ENCODE assay signal across 9 mouse cellular contexts in genomic region chr2:18635052-18635451, GRCm38 (mm10). TPM values are rescaled to one million over a fixed set of nuclear protein-coding genes. Genes with fewer than 3 reads are reported as not detected.
DNase-seq lines count a peak whose midpoint lies in the region; ATAC-seq lines count a peak whose summit lies in the region.
"Had no signal": no experiment of that assay in that cellular context is flagged by ENCODE, and none has a peak within 500 bp of the region (broad histone marks: within the 10 kb centered on the region; RNA-seq: fewer than 3 reads in every experiment).

No protein-coding gene starts in this region.

- H3K27me3 ChIP-seq in kidney, embryonic 16.5 days (ENCODE audit: insufficient read depth, low read length) = no peaks in the 10 kb centered on the region

- no peak for ATAC-seq in kidney, embryonic 16.5 days (ENCODE audit: low FRiP score, low TSS enrichment)

- H3K27ac ChIP-seq in kidney, embryonic 16.5 days (ENCODE audit: low read length) = no peak overlapping the region

- no peak overlapping the region for H3K4me3 ChIP-seq in kidney, embryonic 16.5 days (ENCODE audit: low read length)
- H3K4me3 ChIP-seq: erythroblast, embryonic 14.5 days had no signal

- H3K4me1 ChIP-seq in kidney, embryonic 16.5 days (ENCODE audit: insufficient read depth, low read length) = no peaks in the 10 kb centered on the region

- no peak overlapping the region for H3K4me2 ChIP-seq in kidney, embryonic 16.5 days (replicated peaks; ENCODE audit: low read depth, low read length)

- H3K36me3 ChIP-seq in kidney, embryonic 16.5 days (ENCODE audit: insufficient read depth, low read length) = no peaks in the 10 kb centered on the region

- 87% methylated on average over 8 of the region's 8 CpGs for WGBS in kidney, embryonic 16.5 days

- DNase-seq in kidney, adult 18-20 months = peak; percentile 80
- DNase-seq in cerebellum, adult 11-12 months = peak; percentile 97
- peak; percentile 63 to 72 for DNase-seq in gastrocnemius, adult 8-10 months (ENCODE audit: low spot score in 2 of 2)
- DNase-seq in layer of hippocampus, adult 8-10 months (ENCODE audit: low spot score in 2 of 2) = peak; percentile 84 to 94
- DNase-seq in ovary, postnatal 36 days (ENCODE audit: low spot score) = peak; percentile 48
- DNase-seq in thymus, postnatal 4 days = no peak
- DNase-seq in embryo, embryonic 10 days (ENCODE audit: low spot score) = no peak

- H3K9ac ChIP-seq in kidney, embryonic 16.5 days (replicated peaks; ENCODE audit: low read length) = no peak overlapping the region

- peaks cover 8% of the 10 kb centered on the region; the same call in 1 of the 2 replicates for H3K9me3 ChIP-seq in kidney, embryonic 16.5 days (ENCODE audit: low read length)

RNA-seq across cellular contexts. Expression of gene Commd3, which starts 37.1 kb away (rescaled TPM):
- 204 and 209 TPM in 2 replicates for polyA plus RNA-seq in kidney, embryonic 16.5 days (2015; fragmentation: Nextera tagmentation; extraction: Ambion mirVana)
- total RNA-seq in gastrocnemius, adult 8-10 months (2022) = 100 to 1,000 TPM in 1 of 4 experiments, 10 to 100 TPM in 3; 93.3 to 100 (median 94.8) TPM
- total RNA-seq in layer of hippocampus, adult 8-10 months (2022) = 10 to 100 TPM; 94.2 to 98.6 (median 97.3) TPM

RNA-seq across cellular contexts. Expression of gene Bmi1, which starts 41.8 kb away (rescaled TPM):
- 28.8 and 30.9 TPM in 2 replicates for polyA plus RNA-seq in kidney, embryonic 16.5 days (2015; fragmentation: Nextera tagmentation; extraction: Ambion mirVana)
- total RNA-seq in gastrocnemius, adult 8-10 months (2022) = 10 to 100 TPM; 60.4 to 80.9 (median 68.8) TPM
- total RNA-seq in layer of hippocampus, adult 8-10 months (2022) = 10 to 100 TPM; 55.9 to 66.7 (median 60.8) TPM

RNA-seq across cellular contexts. Expression of gene Spag6, which starts 58.8 kb away (rescaled TPM):
- polyA plus RNA-seq in kidney, embryonic 16.5 days (2015; fragmentation: Nextera tagmentation; extraction: Ambion mirVana) = not detected in 2 replicates
- total RNA-seq in gastrocnemius, adult 8-10 months (2022) = 1 to 10 TPM in 3 of 4 experiments, under 1 TPM in 1; 0.85 to 1.6 (median 1.2) TPM
- total RNA-seq in layer of hippocampus, adult 8-10 months (2022) = 10 to 100 TPM in 2 of 4 experiments, 1 to 10 TPM in 2; 8.6 to 12.0 (median 9.5) TPM
- polyA plus RNA-seq: erythroblast, embryonic 14.5 days had no signal

Comparison
In these comparisons a context has a peak if more than half of its experiments do, and no peak if none do; other contexts are left out.
1. DNase-seq: peak in kidney, adult 18-20 months (single experiment), cerebellum, adult 11-12 months (single experiment), gastrocnemius, adult 8-10 months (2 of 2), layer of hippocampus, adult 8-10 months (2 of 2) and ovary, postnatal 36 days (single experiment); none in thymus, postnatal 4 days (single experiment) and embryo, embryonic 10 days (single experiment).